Comparison of ENCODE assay signal across 9 mouse cellular contexts in the genomic region with DNA sequence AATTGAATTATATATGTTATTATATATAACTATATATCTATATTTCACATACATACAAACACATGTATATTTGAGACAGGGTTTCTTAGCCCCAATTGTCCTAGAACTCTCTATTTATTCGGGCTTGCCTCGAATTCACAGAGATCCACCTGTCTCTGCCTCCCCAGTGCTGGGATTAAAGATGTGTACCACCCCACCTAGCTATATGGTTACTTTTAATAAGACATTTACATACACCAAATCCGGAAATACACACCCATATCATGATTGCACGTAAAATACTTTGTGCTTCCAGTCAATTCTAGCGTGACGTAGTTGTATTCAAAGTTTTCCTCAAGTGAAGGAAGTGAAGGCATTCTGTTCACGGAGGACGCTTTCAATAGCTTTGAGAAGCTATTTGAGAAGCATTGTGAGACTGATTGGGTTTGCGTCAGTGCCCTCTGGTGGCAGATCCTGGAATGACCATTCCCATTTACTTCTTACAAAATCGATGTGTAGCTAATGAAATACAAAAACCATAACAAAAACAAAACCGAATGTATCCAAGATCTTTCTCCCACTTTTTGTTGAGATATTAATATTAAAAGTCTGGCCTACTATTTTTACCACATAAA.
A peak's percentile ranks its signal among the peaks of the same experiment; 100 is the strongest.
DNase-seq lines count a peak whose midpoint lies in the region; ATAC-seq and TF ChIP-seq lines count a peak whose summit lies in the region.
"Had no signal": no experiment of that assay in that cellular context is flagged by ENCODE, and none has a peak within 500 bp of the region (broad histone marks: within the 10 kb centered on the region; RNA-seq: fewer than 3 reads in every experiment).

No protein-coding gene starts in this region.

- no peak overlapping the region for H3K27ac ChIP-seq in midbrain, embryonic 12.5 days (replicated peaks)
- no peak overlapping the region for H3K27ac ChIP-seq in spleen, adult 2 months (ENCODE audit: insufficient read depth, low read length)
- H3K27ac ChIP-seq: embryonic facial prominence, embryonic 12.5 days had no signal

- no peaks in the 10 kb centered on the region for H3K9me3 ChIP-seq in midbrain, embryonic 12.5 days
- H3K9me3 ChIP-seq: embryonic facial prominence, embryonic 12.5 days had no signal

- no peak for TF ChIP-seq POLR2A in spleen, adult 2 months (IDR thresholded peaks at IDR 0.05; ENCODE audit: low read depth, low read length)

- intact Hi-C loops in left cerebral cortex, postnatal 14 days (cut with DNase I), result loop anchor here (5.0 kb wide), 2 partner anchors 142 to 207 kb away; no protein-coding TSS in a partner anchor

- peak; percentile 49 to 52 for DNase-seq in urinary bladder, adult 18-20 months (ENCODE audit: low spot score in 2 of 2)
- no peak for DNase-seq in urinary bladder, adult 2 months (ENCODE audit: low spot score)
- peak; percentile 83 for DNase-seq in cerebellum, adult 9-10 months
- peak; percentile 46 to 88 for DNase-seq in frontal cortex, adult 2 months (ENCODE audit: extremely low spot score in 1 of 2, low spot score in 1 of 2)
- peak; percentile 72 to 83 for DNase-seq in left cerebral cortex, postnatal 14 days (ENCODE audit: low spot score in 2 of 2)
- DNase-seq in spleen, adult 2 months (ENCODE audit: low read depth in 1 of 2, low spot score in 2 of 2), result peak; percentile 64 to 70

- no peaks in the 10 kb centered on the region for H3K36me3 ChIP-seq in midbrain, embryonic 12.5 days
- H3K36me3 ChIP-seq in spleen, adult 2 months (ENCODE audit: control insufficient read depth, insufficient read depth, low read length), result no peaks in the 10 kb centered on the region
- H3K36me3 ChIP-seq: embryonic facial prominence, embryonic 12.5 days had no signal

- no peaks in the 10 kb centered on the region for H3K4me1 ChIP-seq in midbrain, embryonic 12.5 days
- H3K4me1 ChIP-seq in spleen, adult 2 months (ENCODE audit: control insufficient read depth, insufficient read depth, insufficient read length), result no peaks in the 10 kb centered on the region

- no peaks in the 10 kb centered on the region for H3K27me3 ChIP-seq in midbrain, embryonic 12.5 days
- H3K27me3 ChIP-seq in spleen, adult 2 months (ENCODE audit: control insufficient read depth, insufficient read depth, low read length), result no peaks in the 10 kb centered on the region
- H3K27me3 ChIP-seq: embryonic facial prominence, embryonic 12.5 days had no signal

- ATAC-seq in inflammation-experienced regulatory T-cells, adult 6 months, result peak; percentile 92
- peak; percentile 44; the same call in 1 of the 2 replicates for ATAC-seq in midbrain, embryonic 12.5 days (ENCODE audit: low FRiP score, low read depth)

- H3K9ac ChIP-seq in midbrain, embryonic 12.5 days (replicated peaks), result no peak overlapping the region
- H3K9ac ChIP-seq: embryonic facial prominence, embryonic 12.5 days had no signal

- WGBS in midbrain, embryonic 12.5 days, result 24% methylated on average over 11 of the region's 11 CpGs
- 13% methylated on average over 11 of the region's 11 CpGs for WGBS in spleen, adult 2 months

- peak; percentile 73; the same call in 1 of the 2 replicates for TF ChIP-seq CTCF in spleen, adult 2 months (IDR thresholded peaks at IDR 0.05; ENCODE audit: extremely low read depth, insufficient read depth, insufficient read length, insufficient replicate concordance)

- H3K4me3 ChIP-seq in midbrain, embryonic 12.5 days, result no peak overlapping the region
- H3K4me3 ChIP-seq in spleen, adult 2 months (ENCODE audit: extremely low read depth, insufficient read depth, insufficient read length), result no peak overlapping the region
- H3K4me3 ChIP-seq: embryonic facial prominence, embryonic 12.5 days had no signal

- H3K4me2 ChIP-seq in midbrain, embryonic 12.5 days (replicated peaks), result no peak overlapping the region
- H3K4me2 ChIP-seq: embryonic facial prominence, embryonic 12.5 days had no signal
